ENCODE assay signal across 11 mouse cellular contexts in the genomic region with DNA sequence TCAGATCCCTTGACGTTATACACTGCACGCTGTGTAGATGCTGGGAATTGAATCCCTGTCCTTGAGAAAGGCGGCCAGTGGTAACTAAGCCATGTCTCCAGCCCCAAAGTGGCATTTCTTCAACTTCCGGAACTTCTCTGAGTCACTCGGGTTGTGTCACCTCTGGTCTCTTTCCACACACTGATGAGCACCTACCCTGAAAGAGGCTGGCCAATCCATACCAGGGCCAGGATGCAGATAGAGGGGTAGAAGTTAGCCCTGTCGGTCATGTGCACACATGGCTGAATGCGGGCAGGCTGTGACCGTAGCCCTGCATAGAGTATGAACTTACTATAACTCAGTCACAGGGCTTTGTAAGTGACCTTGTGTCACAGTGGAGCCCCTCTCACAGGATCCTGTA. TPM values are rescaled to one million over a fixed set of nuclear protein-coding genes. Genes with fewer than 3 reads are reported as not detected.
A peak's percentile ranks its signal among the peaks of the same experiment; 100 is the strongest.
DNase-seq lines count a peak whose midpoint lies in the region; ATAC-seq and TF ChIP-seq lines count a peak whose summit lies in the region.
"Had no signal": no experiment of that assay in that cellular context is flagged by ENCODE, and none has a peak within 500 bp of the region (broad histone marks: within the 10 kb centered on the region; RNA-seq: fewer than 3 reads in every experiment).

No protein-coding gene starts in this region.

- peak overlapping the region; percentile 71 for H3K4me3 ChIP-seq in heart, embryonic 10.5 days
- H3K4me3 ChIP-seq in C2C12 (ENCODE audit: insufficient read depth, poor library complexity, severe bottlenecking): no peak overlapping the region
- peak overlapping the region; percentile 69; the same call in 1 of the 2 replicates for H3K4me3 ChIP-seq in heart, postnatal 0 days (ENCODE audit: low read depth, low read length)
- H3K4me3 ChIP-seq in megakaryocyte, embryonic 14.5 days (replicated peaks): peak overlapping the region; percentile 95
- H3K4me3 ChIP-seq: midbrain, embryonic 13.5 days had no signal

- no peak for DNase-seq in heart, embryonic 10.5 days (ENCODE audit: low spot score)
- no peak for DNase-seq in heart, postnatal 4 days
- DNase-seq in heart, postnatal 0 days (ENCODE audit: low spot score): no peak
- no peak for DNase-seq in cerebellum, adult 18-20 months
- DNase-seq in layer of hippocampus, adult 11-12 months (ENCODE audit: low spot score): no peak
- no peak for DNase-seq in left cerebral cortex, adult 11 months (ENCODE audit: low spot score)
- DNase-seq: kidney, postnatal 36 days had no signal

- ATAC-seq in heart, postnatal 0 days (ENCODE audit: insufficient read depth, low read depth): no peak
- ATAC-seq: forebrain, embryonic 14.5 days; midbrain, embryonic 13.5 days had no signal

- H3ac ChIP-seq in C2C12 (ENCODE audit: control insufficient read depth, insufficient read length, low read depth): peak overlapping the region; percentile 10

- peak overlapping the region; percentile 38; the same call in 1 of the 2 replicates for H3K9ac ChIP-seq in heart, postnatal 0 days (replicated peaks; ENCODE audit: low read depth, low read length)
- H3K9ac ChIP-seq: midbrain, embryonic 13.5 days had no signal

- no peaks in the 10 kb centered on the region for H3K9me3 ChIP-seq in heart, embryonic 10.5 days
- H3K9me3 ChIP-seq in heart, postnatal 0 days (replicated peaks; ENCODE audit: control insufficient read depth, low read length): no peaks in the 10 kb centered on the region
- H3K9me3 ChIP-seq in megakaryocyte, embryonic 14.5 days: no peaks in the 10 kb centered on the region
- H3K9me3 ChIP-seq: midbrain, embryonic 13.5 days had no signal

- H3K36me3 ChIP-seq in heart, embryonic 10.5 days: no peaks in the 10 kb centered on the region
- H3K36me3 ChIP-seq in C2C12 (ENCODE audit: control insufficient read depth, insufficient read depth): peaks cover 15% of the 10 kb centered on the region
- no peaks in the 10 kb centered on the region for H3K36me3 ChIP-seq in heart, postnatal 0 days (replicated peaks; ENCODE audit: control insufficient read depth, insufficient read depth, low read length)
- H3K36me3 ChIP-seq in megakaryocyte, embryonic 14.5 days (replicated peaks; ENCODE audit: low read length): peaks cover 14% of the 10 kb centered on the region
- H3K36me3 ChIP-seq: midbrain, embryonic 13.5 days had no signal

- H3K4me2 ChIP-seq in heart, postnatal 0 days (ENCODE audit: low read depth, low read length): peak overlapping the region; percentile 83
- H3K4me2 ChIP-seq: midbrain, embryonic 13.5 days had no signal

- H3K27me3 ChIP-seq in heart, embryonic 10.5 days (ENCODE audit: insufficient read depth, poor library complexity, severe bottlenecking): no peaks in the 10 kb centered on the region
- H3K27me3 ChIP-seq in C2C12 (ENCODE audit: control insufficient read depth, insufficient read depth, insufficient read length): no peaks in the 10 kb centered on the region
- H3K27me3 ChIP-seq in heart, postnatal 0 days (ENCODE audit: control insufficient read depth, insufficient read depth, low read length): no peaks in the 10 kb centered on the region
- no peaks in the 10 kb centered on the region for H3K27me3 ChIP-seq in megakaryocyte, embryonic 14.5 days (replicated peaks)

- H3K79me3 ChIP-seq in C2C12 (ENCODE audit: low read depth): peaks cover 88% of the 10 kb centered on the region

- 70% methylated on average over 8 of the region's 8 CpGs for WGBS in heart, embryonic 10.5 days
- WGBS in heart, postnatal 0 days: 38% methylated on average over 8 of the region's 8 CpGs

- no peak for TF ChIP-seq EP300 in heart, postnatal 0 days (IDR thresholded peaks at IDR 0.05; ENCODE audit: low read depth)

- H3K27ac ChIP-seq in heart, embryonic 10.5 days: peak overlapping the region; percentile 87
- peak overlapping the region; percentile 99 for H3K27ac ChIP-seq in heart, postnatal 0 days (ENCODE audit: low read depth)
- H3K27ac ChIP-seq: midbrain, embryonic 13.5 days had no signal

- H3K79me2 ChIP-seq in C2C12 (ENCODE audit: control insufficient read depth, insufficient read depth): peaks cover 94% of the 10 kb centered on the region

- peaks cover 98% of the 10 kb centered on the region for H3K4me1 ChIP-seq in heart, embryonic 10.5 days
- peaks cover 75% of the 10 kb centered on the region for H3K4me1 ChIP-seq in heart, postnatal 0 days (ENCODE audit: control insufficient read depth, insufficient read depth)
- H3K4me1 ChIP-seq in megakaryocyte, embryonic 14.5 days: peaks cover 90% of the 10 kb centered on the region

- no peak for TF ChIP-seq CTCF in C2C12 (IDR thresholded peaks at IDR 0.05; ENCODE audit: control insufficient read depth, insufficient read depth, insufficient read length)
- no peak for TF ChIP-seq CTCF in heart, postnatal 0 days (IDR thresholded peaks at IDR 0.05; ENCODE audit: low read depth)

TF ChIP-seq in C2C12, 6 proteins besides CTCF, POLR2A, EP300 and RAD21:
- peak; percentile 2 for TF ChIP-seq MYOD1 (IDR thresholded peaks at IDR 0.05; ENCODE audit: control insufficient read depth, insufficient read length, low read depth)
- no peak for TF ChIP-seq FOSL1 (IDR thresholded peaks at IDR 0.05; ENCODE audit: insufficient read depth, low read length, poor library complexity, severe bottlenecking)
- no peak for TF ChIP-seq USF1 (IDR thresholded peaks at IDR 0.05; ENCODE audit: low read depth)
- peak; percentile 21 for TF ChIP-seq CEBPB (IDR thresholded peaks at IDR 0.05; ENCODE audit: low read depth)
- TF ChIP-seq MYOG (IDR thresholded peaks at IDR 0.05; ENCODE audit: control insufficient read depth, extremely low read depth, insufficient read length): no peak
- TF ChIP-seq MAX (IDR thresholded peaks at IDR 0.05): no peak

RNA-seq across cellular contexts. Expression of a gene that starts 57.9 kb away (rescaled TPM):
- polyA plus RNA-seq in heart, embryonic 10.5 days (2016; fragmentation: Nextera tagmentation; extraction: Ambion mirVana): 91.6 and 129 TPM in 2 replicates
- 100 to 1,000 TPM; 214 to 233 TPM for total RNA-seq in heart, postnatal 4 days (2021)
- 74.1 TPM for polyA plus RNA-seq in C2C12 (2012; fragmentation: generic; extraction: Trizol)
- 120 and 135 TPM in 2 replicates for total RNA-seq in heart, postnatal 0 days (2014; rRNA removed; ENCODE audit: low replicate concordance)
- 140 and 168 TPM in 2 replicates for polyA plus RNA-seq in heart, postnatal 0 days (2015; fragmentation: Nextera tagmentation; extraction: Ambion mirVana)
- polyA plus RNA-seq in megakaryocyte, embryonic 14.5 days (2012; ENCODE audit: insufficient read depth, low replicate concordance): 1.9 and 12.2 TPM in 2 replicates
